Mouse (Mus musculus) myocyte (in vitro differentiated cells): ENCODE measurements around the gene Gys1.

Source experiments
- CEBPB ChIP-seq: IDR thresholded peaks from 2 replicates; pipeline ENCODE4 v1.6.1; 2011; ENCODE audit warnings: mild to moderate bottlenecking, moderate library complexity; ENCODE audit not compliant: poor library complexity, insufficient read depth, severe bottlenecking
- E2F4 ChIP-seq: IDR thresholded peaks from one replicate; pipeline ENCODE4 v1.6.1; 2011; ENCODE audit warnings: mild to moderate bottlenecking, control low read depth, moderate library complexity; ENCODE audit not compliant: insufficient read depth
- MYOG ChIP-seq, 3 experiments: IDR thresholded peaks; one replicate each; pipeline ENCODE4 v1.6.1; 2011; ENCODE audit warnings: control low read depth in 2 of 3, low read depth in 2 of 3, mild to moderate bottlenecking in 2 of 3; ENCODE audit not compliant: insufficient read length in 2 of 3, control insufficient read depth in 1 of 3, insufficient read depth in 1 of 3
- POLR2A ChIP-seq: IDR thresholded peaks from one replicate; pipeline ENCODE4 v1.6.1; 2011; ENCODE audit warnings: low read depth, mild to moderate bottlenecking, control low read depth, moderate library complexity; ENCODE audit not compliant: insufficient read length
- TCF12 ChIP-seq: IDR thresholded peaks from one replicate; pipeline ENCODE4 v1.6.1; 2011; ENCODE audit warnings: mild to moderate bottlenecking, control low read depth; ENCODE audit not compliant: poor library complexity, insufficient read depth, severe bottlenecking

GRCm38 (mm10) chr7:45443526-45444420 is 9.1 kb downstream of the Gys1 start:
- TF ChIP-seq POLR2A (no peak), MYOG (IDR thresholded peaks at IDR 0.05; ENCODE audit: control insufficient read depth in 1 of 3, insufficient read depth in 1 of 3, insufficient read length in 2 of 3, low read depth in 2 of 3) (no peak), CEBPB (no peak), E2F4 (no peak), TCF12 (no peak)
